Mouse (Mus musculus) embryonic facial prominence, embryonic 11.5 days (tissue): ENCODE data around the gene Hace1. TPM values are rescaled to one million over a fixed set of nuclear protein-coding genes. Genes with fewer than 3 reads are reported as not detected.
"Not testable (repeated sequence)": the region's sequence is repeated elsewhere in the genome, so short reads cannot be mapped to it uniquely, and the experiment has no call there.

ENCODE experiments used
- ATAC-seq: fragments of 200-750 bp; cut with Nextera tagmentation; replicated peaks from 2 replicates; pipeline ENCODE4 v1.8.0; 2017; ENCODE audit warnings: low read depth; ENCODE audit not compliant: insufficient number of reproducible peaks, low FRiP score, low TSS enrichment
- DNase-seq: peaks from one replicate; pipeline ENCODE4 v3.0.0-alpha.2; 2015; ENCODE audit warnings: low spot score
- H3K27ac ChIP-seq: fragments of 300-500 bp; sonication (generic); replicated peaks from 2 replicates; pipeline ENCODE4 v1.5.1; 2014; ENCODE audit warnings: mild to moderate bottlenecking, low read depth, low read length, control low read depth
- H3K27me3 ChIP-seq: fragments of 300-500 bp; sonication (generic); 2 replicates; pipeline ENCODE4 v1.6.1; 2014; ENCODE audit warnings: mild to moderate bottlenecking, low read length, moderate library complexity, mixed read lengths; ENCODE audit not compliant: control insufficient read depth, insufficient read depth
- H3K36me3 ChIP-seq: fragments of 300-500 bp; sonication (generic); replicated peaks from 2 replicates; pipeline ENCODE4 v1.6.1; 2014; ENCODE audit warnings: low read depth, mild to moderate bottlenecking, low read length, moderate library complexity, mixed read lengths; ENCODE audit not compliant: control insufficient read depth, insufficient read depth
- H3K4me1 ChIP-seq: fragments of 300-500 bp; sonication (generic); 2 replicates; pipeline ENCODE4 v1.6.1; 2014; ENCODE audit warnings: low read length, mixed read lengths; ENCODE audit not compliant: control insufficient read depth, insufficient read depth
- H3K4me2 ChIP-seq: fragments of 300-500 bp; sonication (generic); 2 replicates; pipeline ENCODE4 v1.6.1; 2014; ENCODE audit warnings: low read depth, mild to moderate bottlenecking, control low read depth, low read length, moderate library complexity
- H3K4me3 ChIP-seq: fragments of 300-500 bp; sonication (generic); 2 replicates; pipeline ENCODE4 v1.5.1; 2014; ENCODE audit warnings: low read depth, low read length, control low read depth
- H3K9ac ChIP-seq: fragments of 300-500 bp; sonication (generic); replicated peaks from 2 replicates; pipeline ENCODE4 v1.6.1; 2014; ENCODE audit warnings: mild to moderate bottlenecking, control low read depth, low read length
- H3K9me3 ChIP-seq: fragments of 300-500 bp; sonication (generic); replicated peaks from 2 replicates; pipeline ENCODE4 v1.6.1; 2016; ENCODE audit warnings: mild to moderate bottlenecking, low read length, inconsistent platforms, mixed read lengths; ENCODE audit not compliant: control insufficient read depth
- WGBS: fragments of 180-500 bp; shearing (Covaris S2); extraction: QIAGEN DNeasy Blood & Tissue Kit; methylation state at CpG from one replicate; pipeline ENCODE4 v1.1.7; 2014; 5-methylcytosine and 5-hydroxymethylcytosine counted together
- polyA plus RNA-seq: library from polyadenylated mRNA; unstranded; fragments of >200 nt; fragmentation: Nextera tagmentation; extraction: Ambion mirVana; gene quantifications from 2 replicates; pipeline ENCODE4 v1.2.1, GENCODE M21; 2014

Hace1 gene
- 28.0 and 31.8 TPM in 2 replicates for polyA plus RNA-seq

DNA sequence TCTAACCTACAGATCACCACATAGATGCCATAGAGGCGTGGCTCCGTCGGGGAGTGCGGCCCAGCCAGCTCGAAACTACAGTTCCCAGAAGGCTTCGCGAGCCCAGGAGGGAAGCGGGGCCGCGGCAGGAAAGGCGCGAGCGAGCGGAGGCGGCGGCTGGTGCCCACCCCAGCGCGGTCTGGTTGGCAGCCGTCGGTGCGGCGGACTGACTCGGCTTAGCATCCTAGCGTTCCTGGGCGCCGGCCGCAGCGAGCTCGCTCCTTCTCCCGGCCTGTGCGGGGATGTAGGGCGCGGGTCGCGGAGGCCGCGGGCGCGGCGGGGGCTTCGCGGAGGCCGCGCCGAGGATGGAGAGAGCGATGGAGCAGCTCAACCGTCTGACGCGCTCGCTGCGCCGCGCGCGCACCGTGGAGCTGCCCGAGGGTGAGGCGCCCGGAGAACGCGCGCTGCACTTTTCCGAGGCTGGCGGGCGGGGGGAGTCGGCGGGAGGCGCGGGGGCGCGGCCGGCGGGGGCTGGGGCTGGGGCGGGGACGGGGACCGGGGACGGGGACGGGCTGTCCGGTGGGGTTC, at the start of gene Hace1:
Hace1 (plus strand) TSS at position 99 of the 567 bp plus-strand sequence.
- DNase-seq (peak; percentile 95), ATAC-seq (peak; percentile 98)
- no peaks in the 10 kb centered on the region for H3K36me3 ChIP-seq
- H3K27me3 ChIP-seq: no peaks in the 10 kb centered on the region
- H3K4me1 ChIP-seq: no peaks in the 10 kb centered on the region
- peak within 1 kb of the TSS; percentile 55 for H3K4me2 ChIP-seq
- no peaks in the 10 kb centered on the region for H3K9me3 ChIP-seq
- peak within 1 kb of the TSS; percentile 93 for H3K27ac ChIP-seq
- WGBS: under 1% methylated on average over 52 of the region's 79 CpGs
- H3K4me3 ChIP-seq: peak within 1 kb of the TSS; percentile 82
- peak within 1 kb of the TSS; percentile 88 for H3K9ac ChIP-seq

DNA sequence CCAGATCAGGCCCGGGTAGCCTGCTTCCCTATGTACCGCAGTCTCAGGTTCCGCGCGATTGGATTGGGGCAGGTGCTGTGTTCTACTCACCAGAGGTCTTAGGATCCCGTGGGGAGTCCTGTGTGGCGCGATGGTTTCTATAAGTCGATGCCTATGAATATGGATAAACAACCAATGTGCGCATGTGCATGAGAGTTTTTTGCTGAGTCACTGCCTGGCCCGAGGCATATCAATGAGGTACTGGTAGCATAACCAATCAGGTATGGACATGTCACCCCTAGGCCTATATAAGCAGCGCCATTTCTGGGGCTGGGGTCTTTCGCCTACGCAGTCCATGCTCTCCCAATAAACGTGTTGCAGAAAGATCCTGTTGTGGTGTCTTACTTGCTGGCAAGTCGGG, 40.3 kb upstream of the Hace1 start:
- H3K4me3 ChIP-seq, ATAC-seq, H3K9ac ChIP-seq, H3K27ac ChIP-seq, H3K9me3 ChIP-seq, H3K27me3 ChIP-seq, H3K4me2 ChIP-seq, DNase-seq, H3K4me1 ChIP-seq, H3K36me3 ChIP-seq: not testable (repeated sequence)
- 94% methylated on average over 16 of the region's 16 CpGs for WGBS

DNA sequence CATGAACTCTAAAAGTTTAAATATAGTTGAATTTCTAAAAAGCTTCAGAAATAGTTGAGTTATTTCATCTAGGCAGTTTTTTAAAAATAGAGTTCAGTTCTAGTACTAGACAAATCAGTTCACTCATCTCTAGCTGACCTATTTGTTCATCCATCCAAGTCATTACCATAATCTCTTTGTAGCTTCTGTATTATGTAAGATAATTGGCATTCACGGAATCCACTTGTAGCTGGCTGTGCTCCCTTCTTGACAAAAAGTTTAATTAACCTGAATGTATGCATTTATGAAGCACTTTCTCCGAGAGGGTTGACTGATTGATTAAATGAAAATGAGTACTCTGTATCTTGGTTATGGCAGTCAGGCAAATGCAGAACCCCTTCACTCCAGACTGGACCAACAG, 34.9 kb upstream of the Hace1 start:
- no peaks in the 10 kb centered on the region for H3K4me1 ChIP-seq
- no peaks in the 10 kb centered on the region for H3K27me3 ChIP-seq
- H3K9ac ChIP-seq: no peak overlapping the region
- H3K9me3 ChIP-seq: no peaks in the 10 kb centered on the region
- no peak for DNase-seq
- 67% methylated on average over 2 of the region's 2 CpGs for WGBS
- no peak overlapping the region for H3K4me2 ChIP-seq
- no peak overlapping the region for H3K27ac ChIP-seq
- H3K36me3 ChIP-seq: no peaks in the 10 kb centered on the region
- no peak for ATAC-seq
- no peak overlapping the region for H3K4me3 ChIP-seq

DNA sequence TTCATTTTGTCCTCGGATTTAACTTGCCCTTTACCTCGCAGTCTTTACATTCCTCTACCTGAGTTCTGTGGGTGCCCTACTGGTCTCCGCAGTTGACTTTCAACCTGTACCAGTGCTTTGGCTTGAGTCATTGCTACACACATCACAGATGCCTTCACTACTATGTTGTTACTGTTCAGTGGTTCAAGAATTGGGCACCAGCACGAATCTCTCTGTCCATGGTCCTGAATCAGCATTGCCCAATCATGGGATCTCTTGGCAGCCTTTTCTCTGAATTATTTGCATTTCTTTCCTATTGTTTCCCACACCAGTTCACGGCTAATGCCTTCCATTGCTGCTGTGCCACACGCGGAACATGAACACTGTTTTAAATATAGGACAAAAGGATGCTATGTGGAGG, 30.8 kb upstream of the Hace1 start:
- Histone ChIP-seq H3K4me1 (no peaks in the 10 kb centered on the region), H3K27me3 (no peaks in the 10 kb centered on the region), H3K4me3 (no peak overlapping the region), H3K27ac (no peak overlapping the region), H3K9me3 (no peaks in the 10 kb centered on the region), H3K9ac (no peak overlapping the region), H3K36me3 (no peaks in the 10 kb centered on the region), H3K4me2 (no peak overlapping the region)
- 50% methylated on average over 7 of the region's 7 CpGs for WGBS
- DNase-seq: peak; percentile 90
- no peak for ATAC-seq

DNA sequence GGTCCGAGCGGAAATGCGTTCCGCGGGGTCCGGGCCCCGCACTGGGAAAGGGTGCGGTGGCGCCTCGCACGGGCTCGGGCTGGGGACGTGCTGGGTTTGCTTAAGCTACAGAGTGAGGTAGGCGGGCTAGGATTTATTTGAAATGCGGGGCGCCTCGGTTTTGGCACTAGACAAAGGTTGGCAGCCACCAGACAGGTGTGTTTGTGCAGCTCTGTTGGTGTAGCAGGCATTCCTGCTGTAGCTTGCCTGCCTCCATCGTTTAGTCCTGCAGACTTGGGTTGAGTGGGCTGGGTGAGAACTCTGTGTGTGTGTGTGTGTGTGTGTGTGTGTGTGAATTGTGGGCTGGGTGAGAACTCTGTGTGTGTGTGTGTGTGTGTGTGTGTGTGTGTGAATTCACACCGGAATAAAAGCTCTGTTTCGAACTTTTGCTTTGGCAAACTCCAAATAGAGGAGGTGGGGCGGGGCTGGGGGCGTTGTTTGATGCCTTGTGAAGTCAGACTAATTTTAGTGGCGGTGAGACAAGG, 731 bp downstream of the Hace1 start:
- DNase-seq (peak; percentile 55), ATAC-seq (peak; percentile 79)
- Histone ChIP-seq H3K4me1 (no peaks in the 10 kb centered on the region), H3K4me2 (peak overlapping the region; percentile 55), H3K27ac (peak overlapping the region; percentile 93), H3K9ac (peak overlapping the region; percentile 88), H3K4me3 (peak overlapping the region; percentile 82), H3K9me3 (no peaks in the 10 kb centered on the region), H3K36me3 (no peaks in the 10 kb centered on the region), H3K27me3 (no peaks in the 10 kb centered on the region)
- WGBS: 0% methylated on average over 23 of the region's 23 CpGs

DNA sequence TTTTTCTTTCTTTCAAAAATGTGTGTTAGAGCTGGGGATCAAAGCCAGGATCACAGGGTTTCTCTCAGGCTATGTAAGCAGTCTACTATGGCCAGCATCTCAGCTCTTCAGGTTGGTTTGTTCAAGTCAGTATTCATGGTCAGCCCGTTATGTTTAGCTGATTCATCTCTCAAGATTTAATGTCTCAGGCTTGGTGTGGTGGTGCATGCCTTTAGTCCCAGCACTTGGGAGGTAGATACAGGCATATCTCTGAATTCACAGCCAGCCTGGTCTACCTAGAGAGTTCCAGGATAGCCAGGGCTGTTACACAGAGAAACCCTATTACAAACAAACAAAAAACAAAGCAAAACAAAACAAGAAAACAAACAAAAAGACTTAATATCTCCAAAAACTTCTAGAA, 5.7 kb downstream of the Hace1 start:
- WGBS: 89% methylated on average over 1 of the region's 1 CpGs
- Histone ChIP-seq H3K9ac (no peak overlapping the region), H3K27me3 (no peaks in the 10 kb centered on the region), H3K4me3 (no peak overlapping the region), H3K9me3 (no peaks in the 10 kb centered on the region), H3K27ac (no peak overlapping the region), H3K4me2 (no peak overlapping the region), H3K4me1 (no peaks in the 10 kb centered on the region), H3K36me3 (no peaks in the 10 kb centered on the region)
- DNase-seq (no peak), ATAC-seq (no peak)

DNA sequence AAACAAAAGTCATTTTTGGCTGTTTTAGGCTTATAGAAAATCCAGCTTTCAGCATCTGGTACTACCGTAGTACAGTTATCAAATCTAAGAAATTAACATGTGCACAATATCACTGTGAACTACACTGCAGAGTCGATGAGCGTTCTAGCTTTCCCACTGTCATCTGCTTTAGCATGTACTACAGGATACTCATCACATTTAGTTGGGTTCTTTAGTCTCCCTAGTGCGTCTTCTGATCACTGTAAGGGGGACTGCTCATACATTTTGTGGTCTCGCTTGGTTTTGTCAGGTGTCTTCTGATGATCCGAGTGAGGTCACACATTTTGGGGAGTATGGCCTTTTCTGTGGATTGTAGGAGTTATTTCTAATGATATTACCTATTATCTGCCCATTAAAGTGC, 6.2 kb downstream of the Hace1 start:
- no peak overlapping the region for H3K27ac ChIP-seq
- H3K4me1 ChIP-seq: no peaks in the 10 kb centered on the region

DNA sequence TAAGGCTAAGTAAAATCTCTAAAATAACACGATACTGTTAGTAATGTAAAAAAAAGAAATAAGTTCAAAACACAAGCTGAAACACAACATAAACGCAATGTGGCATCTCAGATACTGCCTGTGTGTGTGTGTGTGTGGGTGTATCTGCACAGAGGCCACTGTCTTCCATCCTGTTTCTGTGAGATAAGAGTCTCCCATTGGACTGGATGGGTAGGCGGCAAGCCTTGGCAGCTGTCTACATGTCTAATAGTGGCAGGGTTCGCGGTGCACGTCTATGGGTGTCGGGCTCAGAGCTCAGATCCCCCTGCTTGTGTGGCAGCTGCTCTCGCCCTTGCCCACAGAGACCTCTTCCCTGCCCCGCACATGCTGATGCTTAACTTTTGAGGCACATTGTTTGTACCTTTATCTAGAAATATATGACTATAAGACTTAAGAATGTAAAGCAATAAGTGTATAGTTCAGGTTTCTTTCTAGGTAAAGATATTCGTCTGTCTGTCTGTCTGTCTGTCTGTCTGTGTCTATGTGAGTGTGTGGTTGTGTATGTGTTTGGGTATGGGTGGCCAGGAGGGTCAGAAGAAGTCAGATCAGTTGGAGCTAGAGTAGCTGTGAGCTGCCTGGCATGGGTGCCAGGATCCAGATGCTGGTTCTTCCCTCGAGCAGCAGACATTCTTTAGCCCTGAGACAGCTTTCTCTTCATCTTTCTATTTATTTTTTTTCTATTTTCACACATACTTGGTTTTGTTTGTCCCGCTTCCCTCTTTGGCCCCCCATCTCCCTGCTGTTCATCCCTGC, 6.9 kb downstream of the Hace1 start:
- no peak overlapping the region for H3K4me2 ChIP-seq
- no peaks in the 10 kb centered on the region for H3K27me3 ChIP-seq
- no peaks in the 10 kb centered on the region for H3K36me3 ChIP-seq
- H3K4me1 ChIP-seq: no peaks in the 10 kb centered on the region
- no peak overlapping the region for H3K27ac ChIP-seq
- H3K9ac ChIP-seq: no peak overlapping the region
- H3K4me3 ChIP-seq: no peak overlapping the region
- no peaks in the 10 kb centered on the region for H3K9me3 ChIP-seq
- DNase-seq (no peak), ATAC-seq (no peak)
- WGBS: 87% methylated on average over 12 of the region's 12 CpGs

More for the DNA sequence above, 6.2 kb downstream of the Hace1 start:
- DNase-seq (no peak), ATAC-seq (no peak)
- H3K27me3 ChIP-seq: no peaks in the 10 kb centered on the region
- no peaks in the 10 kb centered on the region for H3K9me3 ChIP-seq
- WGBS: 92% methylated on average over 6 of the region's 6 CpGs
- no peaks in the 10 kb centered on the region for H3K36me3 ChIP-seq
- H3K9ac ChIP-seq: no peak overlapping the region
- H3K4me3 ChIP-seq: no peak overlapping the region
- H3K4me2 ChIP-seq: no peak overlapping the region
